Mouse (Mus musculus) embryonic stem cell, embryonic (primary cell): Measurements from ENCODE around the gene Olfr750.

Experiments
- CTCF ChIA-PET, 4 experiments: fragments of 300-600 bp in 2 of 4; fragments of 350-600 bp in 2 of 4; sonication (Branson Sonifier 250); formaldehyde crosslinking; loops; one replicate each; lab custom pipeline; 2022; ENCODE audit warnings: inconsistent platforms in 2 of 4; lab: Charles Lee
- POLR2A ChIA-PET, 4 experiments: fragments of 300-600 bp in 2 of 4; fragments of 350-600 bp in 2 of 4; sonication (Branson Sonifier 250); formaldehyde crosslinking; loops; one replicate each; lab custom pipeline; 2022; ENCODE audit warnings: antibody characterized with exemption in 4 of 4, inconsistent platforms in 1 of 4; lab: Charles Lee

Gene Olfr750

GRCm38 (mm10) chr14:51074335-51074734, at the start of gene Olfr750:
Gene Olfr750, minus strand, starts transcription at chr14:51074435.
- POLR2A ChIA-PET = no interaction called here
- CTCF ChIA-PET = no interaction called here

- POLR2A ChIA-PET = interaction anchor here in 1 of 4 experiments (1.2 kb wide), 1 partner anchor 16 kb away, joined by 3 read pairs; no protein-coding TSS in a partner anchor
- CTCF ChIA-PET = no interaction called here
Observed at GRCm38 (mm10) chr14:51113916-51114560, 39.8 kb upstream of the Olfr750 start, which contains the start of gene Eddm3b. Gene Eddm3b, plus strand, starts transcription at chr14:51114426.

- POLR2A ChIA-PET = interaction anchor here in 1 of 4 experiments (0.7 to 1.2 kb wide), 4 partner anchors 14 to 205 kb away, joined by 3 to 4 read pairs (median 3); no protein-coding TSS in a partner anchor
Observed at GRCm38 (mm10) chr14:51113476-51113875, 39.2 kb upstream of the Olfr750 start.

GRCm38 (mm10) chr14:51111966-51112365, 37.7 kb upstream of the Olfr750 start:
- ChIA-PET CTCF (no interaction called here), POLR2A (no interaction called here)

More at GRCm38 (mm10) chr14:51113476-51113875, 39.2 kb upstream of the Olfr750 start:
- CTCF ChIA-PET = interaction anchor here in 1 of 4 experiments (0.5 kb wide), 1 partner anchor 15 kb away, joined by 4 read pairs; no protein-coding TSS in a partner anchor

DNA sequence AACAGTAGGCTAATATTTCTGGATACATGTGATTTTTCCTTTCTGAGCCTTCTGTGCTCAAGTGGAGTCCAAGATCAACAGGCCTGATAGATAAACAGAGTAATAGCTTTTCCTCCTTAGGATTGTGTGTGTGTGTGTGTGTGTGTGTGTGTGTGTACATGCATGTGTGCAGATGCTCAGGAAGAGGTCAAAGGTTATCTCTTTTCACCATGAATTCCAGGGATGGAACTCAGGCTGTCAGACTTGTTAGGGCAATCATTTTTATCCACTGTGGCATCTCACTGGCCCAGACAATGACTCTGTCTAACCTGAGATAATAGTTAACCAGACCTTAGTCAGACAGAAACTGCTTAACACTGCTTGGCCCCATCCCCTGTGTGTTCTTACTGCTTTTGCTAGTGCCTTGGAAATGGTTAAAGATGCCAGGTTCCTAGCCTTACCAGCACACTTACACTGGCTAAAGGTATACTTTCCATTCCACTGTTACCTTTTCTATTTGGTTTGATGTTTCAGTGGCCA, 32.3 kb upstream of the Olfr750 start:
- POLR2A ChIA-PET = no interaction called here

DNA sequence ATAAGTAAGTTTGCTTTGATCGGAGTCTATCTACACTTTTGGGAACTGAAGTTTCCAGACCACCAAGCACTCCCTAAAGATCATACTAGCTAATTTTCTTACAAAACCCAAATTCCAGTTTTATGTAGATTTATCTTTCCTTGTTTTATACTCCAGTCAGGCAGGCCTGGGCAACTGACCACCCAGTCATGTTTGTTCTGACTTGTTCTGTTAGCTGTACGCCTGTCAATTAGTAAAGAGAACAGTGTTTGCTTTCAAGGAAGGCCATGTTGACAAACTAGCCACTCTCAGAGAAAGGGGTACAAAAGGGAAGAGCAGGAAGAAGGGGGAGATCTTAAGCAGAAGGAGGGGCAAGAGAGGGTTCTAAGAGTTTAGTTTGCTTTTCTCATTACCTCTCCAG, 30.1 kb upstream of the Olfr750 start:
- POLR2A ChIA-PET = no interaction called here
- CTCF ChIA-PET = interaction anchor here in 3 of 4 experiments (0.6 to 0.8 kb wide), 3 partner anchors 136 to 928 kb away, joined by 3 to 4 read pairs (median 3); no protein-coding TSS in a partner anchor

More for the DNA sequence above, 32.3 kb upstream of the Olfr750 start:
- CTCF ChIA-PET = interaction anchor here in 1 of 4 experiments (0.6 kb wide), 1 partner anchor 140 kb away, joined by 3 read pairs; no protein-coding TSS in a partner anchor

DNA sequence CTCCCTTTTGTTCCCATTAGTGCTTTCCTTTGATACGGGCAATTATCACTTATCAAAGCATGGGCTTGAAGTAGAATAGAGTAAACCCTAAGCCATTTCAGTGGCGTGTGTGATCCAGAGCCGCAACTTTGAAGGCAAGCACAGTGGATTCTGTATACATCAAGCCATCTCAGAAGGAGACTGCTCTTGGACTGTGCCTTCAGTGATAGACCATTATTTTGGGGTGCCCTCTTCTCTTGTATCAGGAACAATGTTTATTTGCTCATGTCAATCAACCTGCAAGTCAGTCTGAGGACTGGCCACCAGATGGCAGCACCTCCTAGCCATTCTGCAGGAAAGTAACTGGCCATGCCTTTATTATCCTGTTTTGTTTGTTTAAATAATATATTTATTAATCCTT, 29.0 kb upstream of the Olfr750 start:
- ChIA-PET CTCF (no interaction called here), POLR2A (no interaction called here)

- POLR2A ChIA-PET = no interaction called here
- CTCF ChIA-PET = no interaction called here
Observed at GRCm38 (mm10) chr14:51101284-51101683, 27.0 kb upstream of the Olfr750 start.

GRCm38 (mm10) chr14:51098921-51099320, 24.7 kb upstream of the Olfr750 start:
- CTCF ChIA-PET = interaction anchor here (0.5 to 2.1 kb wide), 17 partner anchors 9 to 784 kb away, joined by 3 to 82 read pairs (median 4); no protein-coding TSS in a partner anchor

DNA sequence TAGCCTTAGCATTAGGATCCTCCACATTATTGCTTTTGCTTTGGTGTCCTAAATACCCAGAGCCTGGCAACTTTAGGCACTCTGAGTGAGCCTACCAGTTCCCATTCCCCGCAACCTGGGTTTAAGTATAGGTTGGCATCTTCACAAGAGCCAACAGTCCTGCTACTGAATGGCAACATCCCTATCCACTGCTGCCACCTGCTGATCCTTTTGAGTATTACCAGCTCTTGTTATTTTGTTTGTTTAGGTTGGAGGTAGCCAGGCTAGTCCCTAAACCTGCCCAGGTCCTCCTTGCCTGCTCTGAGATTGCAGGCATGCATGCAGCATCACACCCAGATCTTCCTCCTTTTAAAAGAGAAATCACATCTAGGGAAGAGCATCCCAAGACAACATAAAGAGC, 24.1 kb upstream of the Olfr750 start:
- POLR2A ChIA-PET = interaction anchor here in 3 of 4 experiments (0.6 to 1.6 kb wide), 7 partner anchors 9 to 673 kb away, joined by 3 to 14 read pairs (median 3); partner anchors contain the start of gene Eddm3b (in 1 of the 3)
- CTCF ChIA-PET = interaction anchor here (0.5 to 2.1 kb wide), 31 partner anchors 9 to 785 kb away, joined by 3 to 82 read pairs (median 4); partner anchors contain the start of gene Ttc5 (in 1 of the 4)

More at GRCm38 (mm10) chr14:51098921-51099320, 24.7 kb upstream of the Olfr750 start:
- POLR2A ChIA-PET = interaction anchor here in 2 of 4 experiments (1.0 to 1.6 kb wide), 4 partner anchors 10 to 672 kb away, joined by 3 to 14 read pairs (median 6); no protein-coding TSS in a partner anchor

- ChIA-PET CTCF (no interaction called here), POLR2A (no interaction called here)
Observed at GRCm38 (mm10) chr14:51095736-51096524, 21.7 kb upstream of the Olfr750 start.

DNA sequence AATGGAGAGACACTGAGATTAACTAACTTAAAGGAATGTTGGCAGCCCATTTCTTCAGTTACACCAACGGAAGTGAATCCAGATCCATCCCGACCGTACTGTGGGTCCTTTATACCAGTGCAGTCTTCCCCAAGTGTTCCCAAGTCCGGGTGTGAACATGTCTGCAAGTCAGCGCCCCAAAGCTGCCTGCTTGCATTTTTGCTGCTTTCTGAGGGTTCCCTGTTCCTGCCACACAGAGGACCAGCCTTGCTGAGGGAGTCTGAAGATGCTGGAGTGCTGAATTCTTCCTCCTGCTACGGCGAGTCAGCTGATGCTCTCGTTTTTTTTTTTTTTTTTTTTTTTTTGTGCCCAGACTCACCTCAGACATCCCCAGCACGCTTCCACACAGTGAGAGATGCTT, 20.7 kb upstream of the Olfr750 start:
- ChIA-PET POLR2A (interaction anchor here in 2 of 4 experiments (0.6 to 1.3 kb wide), 2 partner anchors 28 to 186 kb away, joined by 3 to 6 read pairs; no protein-coding TSS in a partner anchor), CTCF (interaction anchor here in 1 of 4 experiments (0.6 kb wide), 1 partner anchor 400 kb away, joined by 4 read pairs; no protein-coding TSS in a partner anchor)

- CTCF ChIA-PET = interaction anchor here in 1 of 4 experiments (0.6 kb wide), 1 partner anchor 401 kb away, joined by 4 read pairs; no protein-coding TSS in a partner anchor
- POLR2A ChIA-PET = interaction anchor here in 3 of 4 experiments (0.6 to 1.3 kb wide), 3 partner anchors 27 to 187 kb away, joined by 3 to 6 read pairs (median 3); no protein-coding TSS in a partner anchor
Observed at GRCm38 (mm10) chr14:51094096-51094875, 20.1 kb upstream of the Olfr750 start.

DNA sequence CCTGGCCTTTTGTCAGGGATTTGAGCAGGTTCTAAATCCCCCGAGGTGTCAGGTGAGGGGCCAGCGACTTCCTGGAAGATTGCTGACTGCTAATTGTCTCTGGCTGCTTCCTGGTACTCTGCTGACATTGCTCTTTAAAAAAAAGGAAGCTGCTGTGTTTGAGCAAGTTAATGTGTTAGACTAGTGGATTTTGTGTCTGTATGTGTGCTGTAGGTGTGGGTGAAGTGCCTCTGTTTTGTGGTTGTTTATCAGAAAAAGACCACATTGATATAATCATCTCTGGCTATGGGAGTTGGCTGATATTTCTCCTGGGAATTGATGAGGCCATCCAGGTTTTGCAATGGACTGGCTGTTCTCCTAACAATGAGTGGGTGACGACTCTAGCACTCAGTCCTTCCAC, 19.3 kb upstream of the Olfr750 start:
- POLR2A ChIA-PET = interaction anchor here in 2 of 4 experiments (0.5 to 0.8 kb wide), 2 partner anchors 285 to 406 kb away, joined by 3 to 4 read pairs; no protein-coding TSS in a partner anchor
- CTCF ChIA-PET = no interaction called here

- CTCF ChIA-PET = interaction anchor here in 2 of 4 experiments (0.5 to 1.6 kb wide), 4 partner anchors 27 to 114 kb away, joined by 3 read pairs; no protein-coding TSS in a partner anchor
- POLR2A ChIA-PET = interaction anchor here in 2 of 4 experiments (0.7 to 2.5 kb wide), 4 partner anchors 9 to 284 kb away, joined by 3 to 12 read pairs (median 3); partner anchors contain the start of genes Ccnb1ip1 (in 1 of the 2) and Parp2 (in 1 of the 2)
Observed at GRCm38 (mm10) chr14:51092073-51092620, 17.9 kb upstream of the Olfr750 start.

- POLR2A ChIA-PET = interaction anchor here in 1 of 4 experiments (0.6 to 2.5 kb wide), 7 partner anchors 23 to 284 kb away, joined by 3 to 12 read pairs (median 3); partner anchors contain the start of genes Ccnb1ip1 and Parp2
- CTCF ChIA-PET = interaction anchor here in 2 of 4 experiments (1.0 to 1.6 kb wide), 3 partner anchors 26 to 113 kb away, joined by 3 read pairs; no protein-coding TSS in a partner anchor
Observed at GRCm38 (mm10) chr14:51090921-51091900, 17.0 kb upstream of the Olfr750 start, which contains the start of the genes Rnase4 and Ang. Gene Rnase4, plus strand, starts transcription at chr14:51091077. Gene Ang, plus strand, starts transcription at chr14:51091150.
